Mouse (Mus musculus) thymus, adult 2 months (tissue): ENCODE data around the gene Vps35l. TPM values are rescaled to one million over a fixed set of nuclear protein-coding genes. Genes with fewer than 3 reads are reported as not detected.

Experiments
- DNase-seq: peaks from one replicate; pipeline ENCODE4 v3.0.0; 2021
- H3K27ac ChIP-seq: fragments of 200-500 bp; 2 replicates; pipeline ENCODE4 v1.5.1; 2012; ENCODE audit warnings: low read length, control low read depth; ENCODE audit not compliant: control insufficient read depth, insufficient read depth
- H3K27me3 ChIP-seq: fragments of 200-500 bp; 2 replicates; pipeline ENCODE4 v1.6.1; 2012; ENCODE audit warnings: mild to moderate bottlenecking, low read length, moderate library complexity, mixed read lengths; ENCODE audit not compliant: control insufficient read depth, insufficient read depth
- H3K36me3 ChIP-seq: fragments of 200-500 bp; 2 replicates; pipeline ENCODE4 v1.6.1; 2012; ENCODE audit warnings: mild to moderate bottlenecking, low read length, moderate library complexity; ENCODE audit not compliant: control insufficient read depth, insufficient read depth
- H3K4me1 ChIP-seq: fragments of 200-500 bp; replicated peaks from 2 replicates; pipeline ENCODE4 v1.6.1; 2012; ENCODE audit warnings: low read length; ENCODE audit not compliant: control insufficient read depth, insufficient read depth
- H3K4me3 ChIP-seq: fragments of 200-500 bp; 2 replicates; pipeline ENCODE4 v1.5.1; 2012; ENCODE audit warnings: mild to moderate bottlenecking, low read length, control low read depth, moderate library complexity; ENCODE audit not compliant: control insufficient read depth, insufficient read depth
- CTCF ChIP-seq: fragments of 200-500 bp; IDR thresholded peaks from 2 replicates; pipeline ENCODE4 v1.5.1; 2012; ENCODE audit warnings: mild to moderate bottlenecking, control low read depth, low read length, moderate library complexity, borderline replicate concordance; ENCODE audit not compliant: control insufficient read depth, poor library complexity, insufficient read depth; ENCODE audit errors: extremely low read depth
- POLR2A ChIP-seq: fragments of 200-500 bp; IDR thresholded peaks from 2 replicates; pipeline ENCODE4 v1.6.1; 2012; ENCODE audit warnings: mild to moderate bottlenecking, low read length, control low read depth, moderate library complexity; ENCODE audit not compliant: control insufficient read depth, poor library complexity, insufficient read depth; ENCODE audit errors: extremely low read depth
- WGBS: fragments of 180-500 bp; shearing (Covaris S2); methylation state at CpG from one replicate; pipeline ENCODE4 v1.1.7; 2018; 5-methylcytosine and 5-hydroxymethylcytosine counted together
- polyA plus RNA-seq: library from polyadenylated mRNA; depleted of rRNA; stranded (reverse); fragments of >200 nt; gene quantifications from 2 replicates; pipeline ENCODE4 v1.2.3, GENCODE M21; 2012

Gene Vps35l
- polyA plus RNA-seq, 1 experiment = 56.2 TPM

DNA sequence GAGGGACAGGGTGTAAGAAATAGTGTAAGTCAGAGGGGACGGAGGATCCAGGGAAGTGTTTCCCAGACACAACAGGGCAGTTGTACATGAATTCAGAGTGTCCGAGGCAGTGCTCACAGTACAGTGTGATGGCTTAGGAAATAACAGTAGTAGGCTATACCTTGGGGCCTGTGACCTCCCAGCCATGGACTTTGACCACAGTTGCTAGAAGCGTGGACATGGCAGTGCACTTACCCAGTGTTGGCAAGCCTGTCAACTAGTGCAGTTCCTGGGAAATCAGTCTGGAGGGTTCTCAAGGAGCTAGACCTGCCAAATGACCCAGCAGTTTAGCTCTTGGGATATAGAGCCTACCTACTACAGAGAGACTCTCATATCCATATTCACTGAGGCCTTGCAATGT is 76.2 kb downstream of the Vps35l start:
- no peak for TF ChIP-seq POLR2A
- TF ChIP-seq CTCF = no peak
- H3K27me3 ChIP-seq = no peaks in the 10 kb centered on the region
- H3K27ac ChIP-seq = no peak overlapping the region
- H3K36me3 ChIP-seq = peaks cover 20% of the 10 kb centered on the region; the same call in 1 of the 2 replicates
- no peaks in the 10 kb centered on the region for H3K4me1 ChIP-seq
- 99% methylated on average over 3 of the region's 3 CpGs for WGBS
- H3K4me3 ChIP-seq = no peak overlapping the region
- no peak for DNase-seq

DNA sequence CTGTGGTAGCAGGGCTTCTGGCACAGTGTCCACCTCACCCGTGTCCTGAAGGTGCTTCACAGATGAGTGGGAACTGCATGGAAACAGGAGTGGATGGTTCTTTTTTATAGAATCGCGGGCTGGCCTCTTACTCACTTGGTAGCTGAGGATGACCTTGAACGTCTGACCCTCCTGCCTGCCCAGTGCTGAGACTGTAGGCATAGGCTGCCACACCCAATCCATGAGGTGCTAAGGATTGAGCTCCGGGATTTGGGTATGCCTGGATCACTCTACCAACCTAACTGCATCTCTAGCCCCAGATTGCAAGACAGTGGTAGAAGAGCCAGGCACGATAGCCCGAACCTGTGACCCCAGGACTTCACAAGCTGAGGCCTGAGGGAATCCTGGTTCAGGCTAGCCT is 77.7 kb downstream of the Vps35l start:
- no peak for DNase-seq
- peaks cover 16% of the 10 kb centered on the region; the same call in 1 of the 2 replicates for H3K36me3 ChIP-seq
- WGBS = 96% methylated on average over 7 of the region's 7 CpGs

GRCm38 (mm10) chr7:118819666-118820065 is 79.6 kb downstream of the Vps35l start:
- no peak overlapping the region for H3K27ac ChIP-seq
- no peaks in the 10 kb centered on the region for H3K4me1 ChIP-seq
- no peak for DNase-seq
- no peaks in the 10 kb centered on the region for H3K27me3 ChIP-seq
- no peak for TF ChIP-seq POLR2A
- no peak for TF ChIP-seq CTCF
- no peak overlapping the region for H3K4me3 ChIP-seq
- 86% methylated on average over 1 of the region's 1 CpGs for WGBS
- peaks cover 9% of the 10 kb centered on the region; the same call in 1 of the 2 replicates for H3K36me3 ChIP-seq

More for the DNA sequence above, 77.7 kb downstream of the Vps35l start:
- H3K27me3 ChIP-seq = no peaks in the 10 kb centered on the region
- no peaks in the 10 kb centered on the region for H3K4me1 ChIP-seq
- TF ChIP-seq POLR2A = no peak
- TF ChIP-seq CTCF = no peak
- H3K4me3 ChIP-seq = no peak overlapping the region
- H3K27ac ChIP-seq = no peak overlapping the region

DNA sequence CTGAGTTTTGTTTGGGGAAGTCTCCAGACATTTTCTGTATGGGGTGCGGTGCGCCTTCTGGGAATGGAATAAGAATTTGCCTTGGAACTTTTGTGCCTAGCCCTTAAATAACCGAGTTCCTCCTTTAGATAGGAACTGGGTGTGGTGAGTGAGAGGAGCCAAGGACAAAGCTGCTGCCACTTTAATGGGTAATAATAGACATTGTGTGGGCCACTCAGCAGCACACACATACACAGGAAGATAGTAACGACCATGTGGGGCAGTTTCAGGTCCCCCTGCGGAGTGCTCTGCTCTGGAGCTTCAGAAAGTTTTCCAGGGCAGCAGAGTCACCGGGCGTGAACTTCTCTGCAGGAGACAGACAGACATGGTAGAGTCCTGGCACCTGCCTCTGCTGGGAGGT is 81.3 kb downstream of the Vps35l start:
- TF ChIP-seq POLR2A (no peak), CTCF (no peak)
- Histone ChIP-seq H3K4me3 (no peak overlapping the region), H3K27ac (no peak overlapping the region), H3K36me3 (peaks cover under 1% of the 10 kb centered on the region), H3K27me3 (no peaks in the 10 kb centered on the region), H3K4me1 (no peaks in the 10 kb centered on the region)
- WGBS = 85% methylated on average over 7 of the region's 7 CpGs
- DNase-seq = no peak

GRCm38 (mm10) chr7:118821887-118822556 is 82.0 kb downstream of the Vps35l start:
- Histone ChIP-seq H3K27ac (no peak overlapping the region), H3K4me3 (no peak overlapping the region), H3K36me3 (peaks cover 4% of the 10 kb centered on the region), H3K4me1 (no peaks in the 10 kb centered on the region), H3K27me3 (no peaks in the 10 kb centered on the region)
- 96% methylated on average over 12 of the region's 12 CpGs for WGBS
- no peak for DNase-seq
- TF ChIP-seq POLR2A (no peak), CTCF (no peak)

DNA sequence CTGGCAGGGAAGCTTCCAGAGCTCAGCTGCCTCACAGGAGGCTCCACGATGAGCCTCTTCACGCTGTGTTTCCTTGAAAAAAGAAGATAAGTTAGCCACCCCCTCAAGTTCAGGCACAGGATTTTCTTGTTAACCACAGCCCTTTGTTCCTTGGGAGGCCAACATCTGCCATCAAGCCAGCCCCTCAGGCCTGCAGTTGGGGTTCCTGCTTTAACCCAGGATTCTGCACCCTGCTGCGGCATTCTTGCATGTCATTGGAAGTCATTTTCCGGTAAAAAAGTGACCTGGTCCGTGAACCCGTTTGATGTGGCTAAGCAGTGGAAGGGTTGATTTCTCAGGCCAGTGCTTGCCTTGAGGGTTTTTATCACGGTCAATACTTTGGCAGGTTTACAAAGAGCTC is 84.4 kb downstream of the Vps35l start:
- WGBS = 72% methylated on average over 7 of the region's 7 CpGs
- no peak overlapping the region for H3K27ac ChIP-seq
- TF ChIP-seq POLR2A = no peak
- no peaks in the 10 kb centered on the region for H3K4me1 ChIP-seq
- no peaks in the 10 kb centered on the region for H3K27me3 ChIP-seq
- H3K4me3 ChIP-seq = no peak overlapping the region
- peaks cover 8% of the 10 kb centered on the region for H3K36me3 ChIP-seq
- no peak for DNase-seq

GRCm38 (mm10) chr7:118827975-118828416 is 88.0 kb downstream of the Vps35l start:
- 77% methylated on average over 5 of the region's 5 CpGs for WGBS

More at GRCm38 (mm10) chr7:118827975-118828416, 88.0 kb downstream of the Vps35l start:
- Histone ChIP-seq H3K27ac (no peak overlapping the region), H3K36me3 (peaks cover 8% of the 10 kb centered on the region), H3K4me3 (no peak overlapping the region), H3K27me3 (no peaks in the 10 kb centered on the region), H3K4me1 (no peaks in the 10 kb centered on the region)
- DNase-seq = no peak
- TF ChIP-seq CTCF (no peak), POLR2A (no peak)
